Mouse (Mus musculus) limb, embryonic 13.5 days (tissue): ENCODE data around the gene Mip. TPM values are rescaled to one million over a fixed set of nuclear protein-coding genes. Genes with fewer than 3 reads are reported as not detected.

Experiments
- ATAC-seq: fragments of 200-750 bp; cut with Nextera tagmentation; 2 replicates; pipeline ENCODE4 v1.8.0; 2017; ENCODE audit warnings: low read depth, moderate number of reproducible peaks, moderate TSS enrichment; ENCODE audit not compliant: low FRiP score
- H3K27ac ChIP-seq: fragments of 300-500 bp; sonication (generic); 2 replicates; pipeline ENCODE4 v1.5.1; 2015; ENCODE audit warnings: inconsistent platforms, mild to moderate bottlenecking, moderate library complexity
- H3K27me3 ChIP-seq: fragments of 300-500 bp; sonication (generic); 2 replicates; pipeline ENCODE4 v1.6.1; 2015; ENCODE audit warnings: mild to moderate bottlenecking, inconsistent platforms
- H3K36me3 ChIP-seq: fragments of 300-500 bp; sonication (generic); 2 replicates; pipeline ENCODE4 v1.6.1; 2015; ENCODE audit warnings: inconsistent platforms, mild to moderate bottlenecking, moderate library complexity
- H3K4me1 ChIP-seq: fragments of 300-500 bp; sonication (generic); 2 replicates; pipeline ENCODE4 v1.6.1; 2015; ENCODE audit warnings: inconsistent platforms
- H3K4me2 ChIP-seq: fragments of 300-500 bp; sonication (generic); replicated peaks from 2 replicates; pipeline ENCODE4 v1.6.1; 2015; ENCODE audit warnings: inconsistent platforms, mild to moderate bottlenecking, moderate library complexity
- H3K4me3 ChIP-seq: fragments of 300-500 bp; sonication (generic); 2 replicates; pipeline ENCODE4 v1.5.1; 2015; ENCODE audit warnings: moderate library complexity, mild to moderate bottlenecking, inconsistent platforms
- H3K9ac ChIP-seq: fragments of 300-500 bp; sonication (generic); 2 replicates; pipeline ENCODE4 v1.6.1; 2015; ENCODE audit warnings: mild to moderate bottlenecking, inconsistent platforms
- H3K9me3 ChIP-seq: fragments of 300-500 bp; sonication (generic); 2 replicates; pipeline ENCODE4 v1.6.1; 2016; ENCODE audit warnings: inconsistent platforms
- WGBS: fragments of 180-500 bp; shearing (Covaris S2); methylation state at CpG from one replicate; pipeline ENCODE4 v1.1.7; 2015; 5-methylcytosine and 5-hydroxymethylcytosine counted together
- polyA plus RNA-seq: library from polyadenylated mRNA; unstranded; fragments of >200 nt; fragmentation: Nextera tagmentation; extraction: Ambion mirVana; gene quantifications from 2 replicates; pipeline ENCODE4 v1.2.1, GENCODE M21; 2015

Gene Mip
- polyA plus RNA-seq, 1 experiment from 2014 or later, result 0.57 TPM

GRCm38 (mm10) chr10:128232420-128232985 is 6.9 kb downstream of the Mip start:
- ATAC-seq, result peak; percentile 46; the same call in 1 of the 2 replicates
- H3K4me3 ChIP-seq, result peak overlapping the region; percentile 77
- H3K4me1 ChIP-seq, result peaks cover 35% of the 10 kb centered on the region
- peaks cover 9% of the 10 kb centered on the region; the same call in 1 of the 2 replicates for H3K36me3 ChIP-seq
- under 1% methylated on average over 14 of the region's 14 CpGs for whole genome bisulfite sequencing
- H3K27me3 ChIP-seq, result no peaks in the 10 kb centered on the region
- H3K4me2 ChIP-seq, result peak overlapping the region; percentile 75
- peak overlapping the region; percentile 94 for H3K27ac ChIP-seq
- H3K9ac ChIP-seq, result peak overlapping the region; percentile 85
- H3K9me3 ChIP-seq, result no peaks in the 10 kb centered on the region

GRCm38 (mm10) chr10:128236321-128236720 is 10.7 kb downstream of the Mip start:
- peak overlapping the region; percentile 63; the same call in 1 of the 2 replicates for H3K27ac ChIP-seq
- 30% methylated on average over 4 of the region's 4 CpGs for WGBS
- peak overlapping the region; percentile 1; the same call in 1 of the 2 replicates for H3K9ac ChIP-seq
- ATAC-seq, result no peak
- H3K4me2 ChIP-seq, result no peak overlapping the region
- H3K27me3 ChIP-seq, result no peaks in the 10 kb centered on the region
- no peak overlapping the region for H3K4me3 ChIP-seq
- H3K36me3 ChIP-seq, result peaks cover 32% of the 10 kb centered on the region
- peaks cover 25% of the 10 kb centered on the region for H3K4me1 ChIP-seq
- no peaks in the 10 kb centered on the region for H3K9me3 ChIP-seq

- Histone ChIP-seq H3K9me3 (no peaks in the 10 kb centered on the region), H3K9ac (no peak overlapping the region), H3K4me2 (no peak overlapping the region), H3K27ac (peak overlapping the region; percentile 10; the same call in 1 of the 2 replicates), H3K27me3 (no peaks in the 10 kb centered on the region), H3K4me3 (no peak overlapping the region), H3K4me1 (peaks cover 22% of the 10 kb centered on the region), H3K36me3 (peaks cover 49% of the 10 kb centered on the region)
- WGBS, result 78% methylated on average over 15 of the region's 15 CpGs
- no peak for ATAC-seq
These were observed 12.3 kb downstream of the Mip start for GRCm38 (mm10) chr10:128237807-128238480.

GRCm38 (mm10) chr10:128239140-128239539 is 13.5 kb downstream of the Mip start:
- H3K36me3 ChIP-seq, result peaks cover 57% of the 10 kb centered on the region
- ATAC-seq, result no peak
- no peak overlapping the region for H3K4me2 ChIP-seq
- H3K27ac ChIP-seq, result no peak overlapping the region
- H3K4me1 ChIP-seq, result peaks cover 16% of the 10 kb centered on the region
- no peak overlapping the region for H3K9ac ChIP-seq
- no peaks in the 10 kb centered on the region for H3K27me3 ChIP-seq
- H3K4me3 ChIP-seq, result no peak overlapping the region
- 93% methylated on average over 4 of the region's 4 CpGs for WGBS
- H3K9me3 ChIP-seq, result no peaks in the 10 kb centered on the region

GRCm38 (mm10) chr10:128240131-128240530 is 14.5 kb downstream of the Mip start:
- WGBS, result 90% methylated on average over 18 of the region's 18 CpGs
- no peak for ATAC-seq
- H3K4me3 ChIP-seq, result no peak overlapping the region
- H3K9me3 ChIP-seq, result no peaks in the 10 kb centered on the region
- no peak overlapping the region for H3K4me2 ChIP-seq
- H3K27me3 ChIP-seq, result no peaks in the 10 kb centered on the region
- no peak overlapping the region for H3K9ac ChIP-seq
- H3K27ac ChIP-seq, result no peak overlapping the region
- H3K4me1 ChIP-seq, result peaks cover 16% of the 10 kb centered on the region
- H3K36me3 ChIP-seq, result peaks cover 61% of the 10 kb centered on the region

GRCm38 (mm10) chr10:128243252-128243651 is 17.6 kb downstream of the Mip start:
- Histone ChIP-seq H3K4me3 (no peak overlapping the region), H3K9ac (no peak overlapping the region), H3K27ac (no peak overlapping the region), H3K27me3 (no peaks in the 10 kb centered on the region), H3K4me2 (no peak overlapping the region), H3K36me3 (peaks cover 90% of the 10 kb centered on the region), H3K9me3 (no peaks in the 10 kb centered on the region), H3K4me1 (no peaks in the 10 kb centered on the region)
- 95% methylated on average over 8 of the region's 8 CpGs for WGBS
- no peak for ATAC-seq

GRCm38 (mm10) chr10:128244121-128244520 is 18.5 kb downstream of the Mip start:
- Histone ChIP-seq H3K4me2 (no peak overlapping the region), H3K27ac (no peak overlapping the region), H3K9me3 (no peaks in the 10 kb centered on the region), H3K4me3 (no peak overlapping the region), H3K4me1 (no peaks in the 10 kb centered on the region), H3K36me3 (peaks cover 96% of the 10 kb centered on the region), H3K9ac (no peak overlapping the region), H3K27me3 (no peaks in the 10 kb centered on the region)
- no peak for ATAC-seq
- WGBS, result 93% methylated on average over 15 of the region's 15 CpGs

GRCm38 (mm10) chr10:128247020-128247732 is 21.5 kb downstream of the Mip start:
- H3K9ac ChIP-seq, result no peak overlapping the region
- WGBS, result 80% methylated on average over 17 of the region's 17 CpGs
- no peak overlapping the region for H3K4me2 ChIP-seq

GRCm38 (mm10) chr10:128250565-128250964 is 24.9 kb downstream of the Mip start:
- peaks cover 83% of the 10 kb centered on the region for H3K36me3 ChIP-seq
- WGBS, result 97% methylated on average over 13 of the region's 13 CpGs
- no peak overlapping the region for H3K4me2 ChIP-seq
- H3K4me3 ChIP-seq, result no peak overlapping the region
- no peaks in the 10 kb centered on the region for H3K9me3 ChIP-seq
- no peaks in the 10 kb centered on the region for H3K27me3 ChIP-seq
- ATAC-seq, result no peak
- no peaks in the 10 kb centered on the region for H3K4me1 ChIP-seq
- no peak overlapping the region for H3K9ac ChIP-seq
- no peak overlapping the region for H3K27ac ChIP-seq

More at GRCm38 (mm10) chr10:128247020-128247732, 21.5 kb downstream of the Mip start:
- no peak overlapping the region for H3K27ac ChIP-seq
- ATAC-seq, result no peak
- H3K27me3 ChIP-seq, result no peaks in the 10 kb centered on the region
- no peak overlapping the region for H3K4me3 ChIP-seq
- no peaks in the 10 kb centered on the region for H3K4me1 ChIP-seq
- H3K36me3 ChIP-seq, result peaks cover 100% of the 10 kb centered on the region
- no peaks in the 10 kb centered on the region for H3K9me3 ChIP-seq

GRCm38 (mm10) chr10:128253677-128254255 is 28.1 kb downstream of the Mip start, which contains the start of gene Apon:
Gene Apon (plus strand): TSS chr10:128254096.
- ATAC-seq, result no peak
- Histone ChIP-seq H3K4me3 (no peak within 1 kb of the TSS), H3K9me3 (no peaks in the 10 kb centered on the region), H3K36me3 (peaks cover 51% of the 10 kb centered on the region), H3K27ac (no peak within 1 kb of the TSS), H3K4me2 (no peak within 1 kb of the TSS), H3K4me1 (no peaks in the 10 kb centered on the region), H3K9ac (no peak within 1 kb of the TSS), H3K27me3 (no peaks in the 10 kb centered on the region)
- WGBS, result 80% methylated on average over 4 of the region's 4 CpGs

- Histone ChIP-seq H3K36me3 (peaks cover 29% of the 10 kb centered on the region), H3K27ac (no peak overlapping the region), H3K4me1 (no peaks in the 10 kb centered on the region), H3K27me3 (no peaks in the 10 kb centered on the region), H3K4me2 (no peak overlapping the region), H3K9me3 (no peaks in the 10 kb centered on the region), H3K9ac (no peak overlapping the region), H3K4me3 (no peak overlapping the region)
- WGBS, result 87% methylated on average over 8 of the region's 8 CpGs
- no peak for ATAC-seq
These were observed 30.3 kb downstream of the Mip start for GRCm38 (mm10) chr10:128255925-128256324.

GRCm38 (mm10) chr10:128256328-128256727 is 30.7 kb downstream of the Mip start:
- 83% methylated on average over 8 of the region's 8 CpGs for WGBS
- Histone ChIP-seq H3K9ac (no peak overlapping the region), H3K4me3 (no peak overlapping the region), H3K4me1 (no peaks in the 10 kb centered on the region), H3K27me3 (no peaks in the 10 kb centered on the region), H3K9me3 (no peaks in the 10 kb centered on the region), H3K4me2 (no peak overlapping the region), H3K27ac (no peak overlapping the region), H3K36me3 (peaks cover 25% of the 10 kb centered on the region)
- no peak for ATAC-seq
